Mouse (Mus musculus): ENCODE results near the gene Sik3.
"Not testable (repeated sequence)": the region's sequence is repeated elsewhere in the genome, so short reads cannot be mapped to it uniquely, and the experiment has no call there.

The Sik3 gene

GRCm38 (mm10) chr9:46110648-46111047, 98.0 kb downstream of the Sik3 start:
- no peak for DNase-seq (ENCODE audit: low spot score)

- no peak for DNase-seq (ENCODE audit: low spot score)
Observed at GRCm38 (mm10) chr9:46111334-46111733, 98.7 kb downstream of the Sik3 start.

- DNase-seq (ENCODE audit: low spot score), result no peak
Observed at GRCm38 (mm10) chr9:46112246-46112645, 99.6 kb downstream of the Sik3 start.

- no peak for DNase-seq (ENCODE audit: low spot score)
Observed at GRCm38 (mm10) chr9:46118844-46119385, 106.3 kb downstream of the Sik3 start.

- peak; percentile 70 for DNase-seq (ENCODE audit: low spot score)
Observed at GRCm38 (mm10) chr9:46119943-46120441, 107.4 kb downstream of the Sik3 start.

- DNase-seq (ENCODE audit: low spot score), result no peak
Observed at GRCm38 (mm10) chr9:46120468-46121253, 108.0 kb downstream of the Sik3 start.

- no peak for DNase-seq (ENCODE audit: low spot score)
Observed at GRCm38 (mm10) chr9:46121486-46121885, 108.9 kb downstream of the Sik3 start.

GRCm38 (mm10) chr9:46122731-46123130, 110.1 kb downstream of the Sik3 start:
- no peak for DNase-seq (ENCODE audit: low spot score)

- no peak for DNase-seq (ENCODE audit: low spot score)
Observed at GRCm38 (mm10) chr9:46126295-46126694, 113.7 kb downstream of the Sik3 start.

GRCm38 (mm10) chr9:46127326-46127725, 114.7 kb downstream of the Sik3 start:
- DNase-seq (ENCODE audit: low spot score), result no peak

- no peak for DNase-seq (ENCODE audit: low spot score)
Observed at GRCm38 (mm10) chr9:46129241-46129640, 116.6 kb downstream of the Sik3 start.

- DNase-seq (ENCODE audit: low spot score), result not testable (repeated sequence)
Observed at GRCm38 (mm10) chr9:46132821-46133220, 120.2 kb downstream of the Sik3 start.

- DNase-seq (ENCODE audit: low spot score), result no peak
Observed at GRCm38 (mm10) chr9:46138831-46139230, 126.2 kb downstream of the Sik3 start.

GRCm38 (mm10) chr9:46140811-46141210, 128.2 kb downstream of the Sik3 start:
- no peak for DNase-seq (ENCODE audit: low spot score)

- DNase-seq (ENCODE audit: low spot score), result no peak
Observed at GRCm38 (mm10) chr9:46142031-46142430, 129.4 kb downstream of the Sik3 start.

- no peak for DNase-seq (ENCODE audit: low spot score)
Observed at GRCm38 (mm10) chr9:46142492-46142891, 129.9 kb downstream of the Sik3 start.

- DNase-seq (ENCODE audit: low spot score), result no peak
Observed at GRCm38 (mm10) chr9:46144976-46145375, 132.4 kb downstream of the Sik3 start.

- peak; percentile 54 for DNase-seq (ENCODE audit: low spot score)
Observed at GRCm38 (mm10) chr9:46146437-46146836, 133.8 kb downstream of the Sik3 start.

- no peak for DNase-seq (ENCODE audit: low spot score)
Observed at GRCm38 (mm10) chr9:46148723-46149122, 136.1 kb downstream of the Sik3 start.

- DNase-seq (ENCODE audit: low spot score), result no peak
Observed at GRCm38 (mm10) chr9:46149392-46149791, 136.8 kb downstream of the Sik3 start.

- no peak for DNase-seq (ENCODE audit: low spot score)
Observed at GRCm38 (mm10) chr9:46150116-46150515, 137.5 kb downstream of the Sik3 start.

GRCm38 (mm10) chr9:46150890-46151703, 138.5 kb downstream of the Sik3 start:
- no peak for DNase-seq (ENCODE audit: low spot score)

- no peak for DNase-seq (ENCODE audit: low spot score)
Observed at GRCm38 (mm10) chr9:46151704-46152040, 139.1 kb downstream of the Sik3 start.

Measured in retina, embryonic 14.5 days (tissue).